Mouse (Mus musculus) layer of hippocampus, adult 2 months (tissue): ENCODE measurements around the gene Gabpb2. TPM values are rescaled to one million over a fixed set of nuclear protein-coding genes. Genes with fewer than 3 reads are reported as not detected.

Experiments used
- DNase-seq, 2 experiments: peaks; one replicate each; pipeline ENCODE4 v3.0.0; 2022; ENCODE audit warnings: low spot score in 2 of 2
- H3K27ac ChIP-seq: fragments of 200-600 bp; 2 replicates; pipeline ENCODE4 v1.8.1; 2022
- H3K4me3 ChIP-seq: fragments of 200-600 bp; 2 replicates; pipeline ENCODE4 v1.8.1; 2022; ENCODE audit warnings: mild to moderate bottlenecking
- CTCF ChIP-seq: fragments of 200-600 bp; conservative IDR thresholded peaks from 2 replicates; pipeline ENCODE4 v1.8.1; 2022; ENCODE audit warnings: antibody characterized with exemption, mild to moderate bottlenecking, moderate library complexity
- long read RNA-seq, 2 experiments: library from polyadenylated mRNA; stranded (forward); transcript quantifications; one replicate each; pipeline ENCODE4 v2.0.0; 2021; ENCODE audit warnings: borderline mapping rate in 2 of 2
- total RNA-seq, 2 experiments: library from RNA; stranded (reverse); gene quantifications; 2 replicates each; pipeline ENCODE4 v1.2.3; 2021

The Gabpb2 gene
- total RNA-seq, result 10 to 100 TPM; 15.4 to 20.0 TPM
- long read RNA-seq, experiment 1, partial matches to known transcripts, result 0 of 5 reads
- long read RNA-seq, experiment 1, other reads (novel, unspliced or antisense), result 5 of 5 reads
- long read RNA-seq, experiment 2, partial matches to known transcripts, result 0 of 8 reads
- long read RNA-seq, experiment 2, other reads (novel, unspliced or antisense), result 8 of 8 reads

GRCm38 (mm10) chr3:95217255-95218134, at the start of gene Gabpb2:
TSS of gene Gabpb2 (minus strand) at chr3:95217916.
- DNase-seq, result peak; percentile 84 to 92
- TF ChIP-seq CTCF, result peak; percentile 91
- H3K27ac ChIP-seq, result peak within 1 kb of the TSS; percentile 99
- peak within 1 kb of the TSS; percentile 62 for H3K4me3 ChIP-seq

DNA sequence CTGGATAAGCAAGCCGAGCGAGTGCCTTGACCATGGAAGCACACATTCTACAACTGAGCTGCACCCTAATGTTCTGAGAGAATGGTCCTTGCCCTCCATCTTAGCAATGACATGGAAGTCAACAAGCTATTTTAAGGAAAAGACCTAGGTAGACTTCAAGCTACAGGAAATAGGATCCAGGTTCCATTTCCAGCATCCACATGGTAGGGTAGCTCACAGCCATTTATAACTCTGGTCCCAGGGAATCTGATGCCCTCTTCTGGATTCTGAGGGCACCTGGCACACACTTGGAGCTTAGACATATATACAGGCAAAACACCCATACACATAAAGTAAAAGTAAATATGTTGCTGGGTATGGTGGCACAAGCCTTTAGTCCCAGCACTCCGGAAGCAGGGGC, 48.3 kb upstream of the Gabpb2 start:
- DNase-seq, result no peak
- TF ChIP-seq CTCF, result peak; percentile 24; the same call in 1 of the 2 replicates
- Histone ChIP-seq H3K27ac (no peak overlapping the region), H3K4me3 (no peak overlapping the region)

DNA sequence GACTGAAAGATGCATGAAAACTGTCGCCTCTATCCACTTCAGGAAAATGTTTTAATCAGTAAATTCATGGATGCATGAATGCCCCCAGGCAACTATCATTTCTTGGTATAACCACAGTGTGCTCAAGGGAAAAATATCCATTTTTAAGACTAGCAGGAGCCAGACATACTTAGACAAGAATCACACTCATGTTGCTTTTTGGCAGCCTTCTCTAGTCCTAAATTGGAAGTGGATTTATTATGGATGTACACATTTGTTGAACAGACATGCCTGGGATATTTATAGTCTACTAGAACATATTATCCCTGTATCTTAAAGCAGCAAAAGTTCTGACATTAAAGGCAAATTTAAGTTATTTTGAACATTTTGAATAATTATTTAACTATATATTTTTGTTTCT, 47.0 kb upstream of the Gabpb2 start:
- no peak for TF ChIP-seq CTCF
- Histone ChIP-seq H3K27ac (no peak overlapping the region), H3K4me3 (no peak overlapping the region)
- DNase-seq, result no peak

GRCm38 (mm10) chr3:95263089-95263739, 45.5 kb upstream of the Gabpb2 start:
- peak; percentile 85 for TF ChIP-seq CTCF
- Histone ChIP-seq H3K27ac (no peak overlapping the region), H3K4me3 (no peak overlapping the region)
- peak in 1 of 2 experiments; percentile 65 for DNase-seq

- Histone ChIP-seq H3K4me3 (no peak overlapping the region), H3K27ac (no peak overlapping the region)
- no peak for DNase-seq
- TF ChIP-seq CTCF, result no peak
These were observed 44.3 kb upstream of the Gabpb2 start for GRCm38 (mm10) chr3:95261975-95262374.

- Histone ChIP-seq H3K4me3 (no peak overlapping the region), H3K27ac (no peak overlapping the region)
- TF ChIP-seq CTCF, result no peak
These were observed 39.2 kb upstream of the Gabpb2 start for GRCm38 (mm10) chr3:95256931-95257330.

DNA sequence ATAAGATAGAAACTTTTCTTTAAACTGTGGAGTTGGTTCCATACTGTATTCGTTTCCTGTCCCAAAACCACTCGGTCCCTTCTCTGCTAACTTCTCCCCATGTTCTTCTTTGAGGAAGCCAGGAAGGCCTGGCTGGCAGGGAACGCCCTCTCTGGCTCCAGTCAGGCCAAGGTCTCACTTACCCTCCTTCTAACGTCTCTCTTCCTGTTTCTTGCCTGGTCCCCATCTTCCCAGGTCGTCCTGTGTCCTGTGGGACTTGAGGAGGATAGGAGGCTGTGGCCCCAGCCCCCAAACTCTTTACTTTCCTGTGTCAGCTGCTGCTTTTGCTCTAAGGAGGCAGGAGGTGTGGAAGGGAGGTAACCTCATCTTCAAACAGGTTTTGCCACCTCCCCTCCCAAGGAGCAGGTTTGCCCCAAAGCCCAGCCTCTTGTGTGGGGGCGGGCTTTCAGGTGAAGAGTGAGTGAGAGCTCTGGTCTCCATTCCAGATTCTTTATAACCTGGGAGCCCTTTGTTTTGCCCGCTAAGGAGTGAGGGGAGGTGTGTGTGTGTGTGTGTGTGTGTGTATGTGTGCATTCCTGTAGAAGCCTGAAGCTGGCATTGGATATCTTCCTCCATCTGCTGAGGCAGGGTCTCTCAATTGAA, 33.2 kb upstream of the Gabpb2 start, which contains the start of gene Bnipl:
Gene Bnipl (minus strand): TSS at position 411 of the 642 bp plus-strand sequence.
- H3K27ac ChIP-seq, result no peak within 1 kb of the TSS
- no peak within 1 kb of the TSS for H3K4me3 ChIP-seq
- DNase-seq, result no peak
- TF ChIP-seq CTCF, result no peak

More at GRCm38 (mm10) chr3:95256931-95257330, 39.2 kb upstream of the Gabpb2 start:
- no peak for DNase-seq

- H3K27ac ChIP-seq, result no peak overlapping the region
- no peak overlapping the region for H3K4me3 ChIP-seq
- no peak for TF ChIP-seq CTCF
- no peak for DNase-seq
These were observed 32.6 kb upstream of the Gabpb2 start for GRCm38 (mm10) chr3:95250361-95250760.

- no peak for TF ChIP-seq CTCF
- Histone ChIP-seq H3K4me3 (no peak overlapping the region), H3K27ac (no peak overlapping the region)
- no peak for DNase-seq
These were observed 30.1 kb upstream of the Gabpb2 start for GRCm38 (mm10) chr3:95247660-95248336.

- peak overlapping the region; percentile 68 for H3K27ac ChIP-seq
- H3K4me3 ChIP-seq, result no peak overlapping the region
- no peak for TF ChIP-seq CTCF
- peak; percentile 47 to 62 for DNase-seq
These were observed 28.9 kb upstream of the Gabpb2 start for GRCm38 (mm10) chr3:95246465-95247231.

DNA sequence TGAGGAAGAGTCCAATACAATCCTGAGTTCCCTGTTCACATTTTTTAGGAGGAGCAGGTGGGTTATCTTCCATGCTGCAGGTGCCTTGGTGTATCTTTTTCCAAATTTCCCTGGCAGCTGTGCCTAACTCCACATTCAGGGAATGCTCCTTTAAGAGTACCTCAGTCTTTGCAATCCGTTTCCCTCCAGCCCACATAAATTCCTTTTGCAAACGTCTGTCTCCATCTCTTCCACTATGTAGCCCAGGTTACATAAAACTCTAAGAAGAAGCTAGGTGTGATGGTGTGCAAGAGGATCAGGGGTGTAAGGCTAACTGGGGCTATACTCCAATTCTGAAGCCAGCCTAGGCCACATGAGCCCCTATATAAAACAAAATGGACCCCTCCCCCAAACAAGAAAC, 25.4 kb upstream of the Gabpb2 start:
- H3K27ac ChIP-seq, result no peak overlapping the region

GRCm38 (mm10) chr3:95241498-95241897, 23.8 kb upstream of the Gabpb2 start, which contains the start of gene Gm128:
TSS of gene Gm128 (minus strand) at chr3:95241598.
- no peak for DNase-seq
- no peak within 1 kb of the TSS for H3K4me3 ChIP-seq
- no peak within 1 kb of the TSS for H3K27ac ChIP-seq

More for the DNA sequence above, 25.4 kb upstream of the Gabpb2 start:
- no peak for DNase-seq
- H3K4me3 ChIP-seq, result no peak overlapping the region
- no peak for TF ChIP-seq CTCF

More at GRCm38 (mm10) chr3:95241498-95241897, 23.8 kb upstream of the Gabpb2 start, which contains the start of gene Gm128:
- no peak for TF ChIP-seq CTCF
